Mouse (Mus musculus): ENCODE measurements at regions not wholly inside any gene's neighbourhood (a gene's known extent, or its start where the extent isn't known, plus 50 kb on each side); places are given as distances from the start of the nearest gene placed in this dataset.
"Not testable (repeated sequence)": the region's sequence is repeated elsewhere in the genome, so short reads cannot be mapped to it uniquely, and the experiment has no call there.

DNA sequence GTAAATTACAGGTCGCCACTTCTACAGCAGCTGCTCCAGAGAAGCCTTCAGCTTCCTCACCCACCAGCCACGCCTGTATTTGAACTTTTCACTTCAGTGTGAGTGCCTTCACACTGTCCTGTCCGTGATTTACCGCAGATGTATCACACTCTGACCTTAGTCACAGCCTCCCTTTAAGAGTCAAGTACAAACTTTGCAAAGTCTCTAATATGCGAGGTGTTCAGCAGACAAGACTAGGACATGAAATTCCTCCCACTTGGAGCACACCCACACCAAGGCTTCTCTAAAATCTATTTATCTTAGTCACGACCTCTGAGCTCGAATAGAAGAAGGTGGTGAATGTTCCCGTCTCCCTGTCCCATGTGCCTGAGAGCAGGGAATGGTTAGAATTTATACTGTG lies 456.6 kb upstream of the Smim15 start:
- DNase-seq (ENCODE audit: low spot score), result no peak

- no peak for DNase-seq (ENCODE audit: low spot score)
These were observed 458.3 kb upstream of the Smim15 start for GRCm38 (mm10) chr13:107585936-107586335.

DNA sequence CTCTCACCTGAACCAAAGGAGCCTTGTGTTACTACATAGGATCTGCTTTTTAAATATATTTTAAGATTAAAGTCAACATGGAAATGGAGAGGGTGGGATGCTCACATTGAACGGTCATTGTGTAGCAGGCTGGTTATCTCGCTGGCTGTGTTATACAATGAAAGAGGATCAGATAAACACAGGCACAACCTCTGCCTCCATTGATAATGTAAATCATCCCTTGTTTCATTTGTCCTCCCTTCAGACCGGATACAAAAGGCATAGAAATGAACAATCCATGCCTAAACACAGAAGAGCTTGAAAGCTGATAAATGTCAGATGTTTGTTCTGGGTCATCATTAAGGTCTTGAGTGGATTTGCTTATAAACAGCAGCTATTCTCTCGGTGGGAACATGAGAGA lies 458.9 kb upstream of the Smim15 start:
- no peak for DNase-seq (ENCODE audit: low spot score)

DNA sequence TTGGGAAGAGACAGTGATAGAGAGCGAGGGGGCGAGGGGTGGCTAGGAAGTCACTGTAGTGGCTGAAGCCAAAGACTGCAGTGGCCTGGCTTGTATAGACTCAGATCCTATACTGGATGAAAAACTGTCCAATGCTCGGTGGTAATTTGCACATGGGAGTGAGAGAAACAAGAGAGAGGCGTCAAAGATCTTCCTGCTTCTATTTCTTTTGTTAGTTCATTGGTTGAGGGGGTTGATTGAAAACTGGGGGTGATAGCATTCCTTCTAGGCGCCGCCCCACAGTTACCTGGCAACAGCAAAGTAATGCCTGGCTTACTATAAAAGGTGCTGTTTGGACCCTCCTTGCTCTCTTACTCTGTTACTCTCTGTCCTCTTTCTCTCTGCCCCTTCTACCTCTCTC lies 465.3 kb upstream of the Smim15 start:
- DNase-seq (ENCODE audit: low spot score), result no peak

DNA sequence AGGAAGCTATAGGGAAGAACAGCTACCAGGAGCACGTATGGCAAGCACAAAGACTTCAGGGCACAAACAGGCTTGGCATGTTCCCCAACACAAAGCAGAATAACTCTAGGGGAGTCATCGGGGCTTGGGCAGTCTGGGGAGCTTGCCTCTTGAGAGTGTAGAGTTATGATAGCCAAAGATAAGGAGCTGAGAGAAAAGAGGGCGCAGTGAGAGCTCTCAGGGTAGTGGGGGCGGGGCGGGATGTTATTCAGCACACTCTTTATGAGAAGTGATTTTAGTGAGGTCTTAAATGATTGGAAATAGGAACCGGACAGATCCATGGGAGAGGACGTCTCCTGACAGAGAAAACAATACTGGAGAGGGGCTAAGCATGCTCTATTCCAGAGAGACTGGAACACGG lies 466.4 kb upstream of the Smim15 start:
- no peak for DNase-seq (ENCODE audit: low spot score)

DNA sequence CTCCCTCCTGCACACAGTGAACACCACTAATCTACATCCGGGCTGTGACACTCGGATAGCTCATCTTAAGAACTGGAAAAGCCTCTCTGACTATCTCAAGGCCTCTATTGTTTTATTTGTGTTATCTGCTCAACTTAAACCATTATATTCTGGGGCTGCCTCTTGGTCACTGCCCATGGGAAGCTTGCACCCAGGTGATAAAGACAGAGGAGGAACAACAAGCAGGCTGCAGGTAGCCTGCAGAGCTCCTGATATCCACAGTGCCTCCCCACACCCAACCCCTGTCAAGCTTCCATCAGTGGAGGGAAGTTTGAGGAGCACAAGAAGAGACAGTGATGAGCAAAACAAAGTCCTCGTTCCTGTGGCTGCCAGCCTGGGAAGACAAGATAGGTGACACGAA lies 467.0 kb upstream of the Smim15 start:
- DNase-seq (ENCODE audit: low spot score), result no peak

- no peak for DNase-seq (ENCODE audit: low spot score)
These were observed 467.5 kb upstream of the Smim15 start for GRCm38 (mm10) chr13:107576701-107577100.

GRCm38 (mm10) chr13:107575025-107575424 lies 469.2 kb upstream of the Smim15 start:
- no peak for DNase-seq (ENCODE audit: low spot score)

DNA sequence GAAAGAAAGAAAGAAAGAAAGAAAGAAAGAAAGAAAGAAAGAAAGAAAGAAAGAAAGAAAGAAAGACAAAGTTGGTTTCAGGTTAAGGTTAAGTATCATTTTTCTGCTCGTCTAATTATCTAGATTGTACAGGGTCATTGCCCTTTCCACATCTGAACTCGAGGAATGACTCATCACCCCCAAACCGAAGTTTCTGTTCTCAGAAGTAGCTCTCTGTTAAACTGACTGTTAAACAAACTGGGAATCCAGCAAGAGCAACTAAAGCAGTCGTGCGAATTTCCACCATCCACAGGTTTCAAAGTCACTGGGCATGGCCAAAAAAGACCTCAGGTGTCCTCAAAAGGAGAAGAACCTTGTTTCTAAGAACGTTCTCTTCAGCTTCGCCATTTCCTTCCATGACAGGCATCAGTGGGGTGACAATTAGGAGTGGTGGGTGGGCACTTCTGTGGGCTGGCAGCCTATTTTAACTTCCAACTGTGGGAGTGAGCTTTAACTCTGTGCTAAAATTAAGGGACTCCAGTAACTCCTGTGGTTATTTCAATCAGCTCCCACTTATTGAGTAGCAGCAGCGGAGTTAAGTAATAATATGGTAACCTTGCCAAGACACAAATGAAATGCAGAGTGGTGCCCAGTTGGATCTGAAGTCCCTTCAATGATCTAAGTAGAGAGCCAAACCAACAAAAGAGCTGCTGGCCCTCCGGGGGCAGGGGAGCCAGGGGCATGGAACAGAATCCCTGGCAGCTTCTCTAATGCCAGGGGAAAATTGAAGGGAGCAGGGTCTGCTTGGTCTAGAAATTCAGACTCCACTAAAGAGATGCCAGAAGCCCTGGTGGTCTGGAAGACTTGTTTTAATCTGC lies 470.5 kb upstream of the Smim15 start:
- no peak for DNase-seq (ENCODE audit: low spot score)

DNA sequence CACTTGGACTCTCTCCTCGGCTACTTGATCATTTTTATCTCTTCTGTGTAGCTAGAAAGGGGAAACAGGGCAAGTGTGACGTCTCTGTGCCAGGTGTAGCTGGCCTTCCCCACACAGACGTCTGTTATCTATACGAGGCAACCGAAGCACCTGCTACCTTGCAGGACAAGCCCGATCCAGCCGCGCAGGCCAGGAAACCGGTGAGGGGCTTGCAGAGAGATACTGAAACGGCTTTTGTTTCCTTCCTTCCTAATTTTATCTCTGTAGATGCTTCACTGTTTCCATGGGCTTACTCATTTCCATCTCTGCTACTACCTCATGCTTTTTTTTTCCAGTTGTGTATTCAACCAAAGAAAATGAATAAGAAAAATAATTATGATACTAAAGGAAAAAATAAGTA lies 472.7 kb upstream of the Smim15 start:
- DNase-seq (ENCODE audit: low spot score), result no peak

- no peak for DNase-seq (ENCODE audit: low spot score)
These were observed 474.8 kb upstream of the Smim15 start for GRCm38 (mm10) chr13:107569477-107569876.

GRCm38 (mm10) chr13:107568701-107569121 lies 475.5 kb upstream of the Smim15 start:
- no peak for DNase-seq (ENCODE audit: low spot score)

DNA sequence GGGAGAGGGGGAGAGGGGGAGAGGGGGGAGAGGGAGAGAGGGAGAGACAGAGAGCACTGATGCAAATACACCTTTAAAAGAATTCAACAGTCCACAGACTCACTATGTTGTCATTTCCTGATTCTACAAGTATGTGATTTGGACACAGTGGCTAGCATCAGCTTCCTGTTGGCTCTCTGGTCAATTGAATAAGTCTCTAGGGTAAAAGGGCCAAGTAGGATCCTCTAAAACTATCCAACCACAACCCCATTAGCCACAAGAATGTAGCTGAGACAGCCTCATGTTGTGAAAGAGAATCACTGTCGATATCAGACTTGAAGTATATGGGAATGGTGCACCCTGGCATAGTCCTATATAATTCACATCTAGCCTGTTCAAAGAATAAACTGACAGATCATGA lies 481.8 kb upstream of the Smim15 start:
- DNase-seq (ENCODE audit: low spot score), result no peak

DNA sequence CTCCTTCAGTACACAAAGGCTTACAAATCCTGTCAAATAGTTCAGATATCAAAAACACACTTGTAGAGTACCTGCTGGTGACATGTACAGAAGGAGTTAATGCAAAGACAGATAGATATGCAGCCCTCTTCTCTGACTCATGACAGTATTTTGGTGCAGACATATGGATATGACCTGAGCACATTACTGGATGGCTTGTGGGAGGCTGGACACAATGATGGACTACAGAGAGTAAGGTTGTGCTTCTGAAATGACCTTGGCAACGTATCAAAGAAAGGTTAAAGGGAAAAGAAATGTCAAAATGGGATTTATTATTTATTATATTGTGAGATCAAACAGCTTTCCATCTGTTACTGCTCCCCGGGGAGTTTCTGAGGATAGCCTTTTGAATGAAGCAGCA lies 482.7 kb upstream of the Smim15 start:
- no peak for DNase-seq (ENCODE audit: low spot score)

DNA sequence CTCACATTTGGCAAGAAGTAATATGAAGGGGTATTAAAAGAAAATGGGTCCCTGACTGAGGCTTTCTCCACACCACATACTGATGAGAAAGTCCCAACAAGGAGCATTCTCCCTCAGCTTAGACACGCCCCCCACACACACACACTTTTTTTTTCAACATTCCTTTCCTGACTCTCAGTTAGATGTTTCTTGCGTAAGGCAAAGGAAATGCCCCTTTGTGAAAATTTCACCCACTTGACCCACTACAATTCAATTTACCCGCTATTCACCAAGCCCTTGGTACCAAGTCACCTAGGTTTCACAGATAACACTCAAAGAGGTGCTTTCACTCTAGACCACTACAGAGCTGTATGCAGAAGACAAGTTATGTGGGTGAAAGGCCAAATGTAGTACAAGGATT lies 488.3 kb upstream of the Smim15 start:
- no peak for DNase-seq (ENCODE audit: low spot score)

GRCm38 (mm10) chr13:107554091-107554490 lies 490.2 kb upstream of the Smim15 start:
- no peak for DNase-seq (ENCODE audit: low spot score)

DNA sequence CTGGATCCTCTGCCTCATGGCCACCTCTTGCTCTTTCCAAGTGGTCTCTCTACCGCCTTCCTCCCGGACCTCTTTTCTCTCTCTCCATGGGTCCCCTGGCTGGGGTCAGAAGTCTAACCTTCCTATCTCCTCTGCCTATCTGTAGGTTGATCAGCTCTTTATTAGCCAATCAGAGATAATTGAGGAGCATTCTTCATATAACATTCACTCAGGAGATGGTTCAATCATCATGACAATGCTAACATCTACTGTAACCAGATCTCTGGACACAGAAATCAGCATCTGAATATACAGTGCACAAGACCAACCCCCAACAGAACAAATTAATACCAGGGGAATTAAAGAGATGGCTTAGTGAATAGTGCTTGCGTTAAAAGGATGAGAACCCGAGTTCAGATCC lies 492.1 kb upstream of the Smim15 start:
- no peak for DNase-seq (ENCODE audit: low spot score)

DNA sequence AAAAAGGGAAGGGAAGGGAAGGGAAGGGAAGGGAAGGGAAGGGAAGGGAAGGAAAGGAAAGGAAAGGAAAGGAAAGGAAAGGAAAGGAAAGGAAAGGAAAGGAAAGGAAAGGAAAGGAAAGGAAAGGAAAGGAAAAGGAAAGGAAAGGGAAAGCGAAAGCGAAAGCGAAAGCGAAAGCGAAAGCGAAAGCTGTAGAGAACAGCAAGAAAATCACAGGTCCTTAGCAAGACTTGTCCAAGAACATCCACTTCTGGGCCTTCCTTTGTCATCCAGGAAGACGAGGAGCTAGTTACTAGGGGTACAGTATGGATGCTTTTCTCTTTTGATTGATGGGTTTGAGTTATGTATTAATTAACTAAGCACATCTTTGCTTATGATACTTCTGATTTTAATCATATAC lies 494.3 kb upstream of the Smim15 start:
- not testable (repeated sequence) for DNase-seq (ENCODE audit: low spot score)

DNA sequence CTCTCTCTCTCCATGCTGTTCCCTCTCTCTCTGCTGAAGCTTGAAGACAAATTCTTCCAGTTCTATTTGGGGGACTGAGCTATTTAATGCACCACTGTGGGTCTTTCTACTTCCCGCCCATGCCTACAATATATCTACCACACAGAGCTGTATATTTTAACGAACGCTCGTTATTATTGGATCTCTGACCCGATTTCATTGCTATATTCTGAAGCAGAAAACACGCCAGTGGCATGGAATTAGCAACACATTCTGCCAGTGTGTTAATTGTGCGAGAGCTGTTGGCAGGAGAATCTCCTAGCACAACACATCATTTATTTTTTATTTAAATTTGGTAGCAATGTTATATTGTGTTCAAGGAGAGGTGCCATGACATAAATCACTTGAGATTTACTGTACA lies 497.2 kb upstream of the Smim15 start:
- no peak for DNase-seq (ENCODE audit: low spot score)

DNA sequence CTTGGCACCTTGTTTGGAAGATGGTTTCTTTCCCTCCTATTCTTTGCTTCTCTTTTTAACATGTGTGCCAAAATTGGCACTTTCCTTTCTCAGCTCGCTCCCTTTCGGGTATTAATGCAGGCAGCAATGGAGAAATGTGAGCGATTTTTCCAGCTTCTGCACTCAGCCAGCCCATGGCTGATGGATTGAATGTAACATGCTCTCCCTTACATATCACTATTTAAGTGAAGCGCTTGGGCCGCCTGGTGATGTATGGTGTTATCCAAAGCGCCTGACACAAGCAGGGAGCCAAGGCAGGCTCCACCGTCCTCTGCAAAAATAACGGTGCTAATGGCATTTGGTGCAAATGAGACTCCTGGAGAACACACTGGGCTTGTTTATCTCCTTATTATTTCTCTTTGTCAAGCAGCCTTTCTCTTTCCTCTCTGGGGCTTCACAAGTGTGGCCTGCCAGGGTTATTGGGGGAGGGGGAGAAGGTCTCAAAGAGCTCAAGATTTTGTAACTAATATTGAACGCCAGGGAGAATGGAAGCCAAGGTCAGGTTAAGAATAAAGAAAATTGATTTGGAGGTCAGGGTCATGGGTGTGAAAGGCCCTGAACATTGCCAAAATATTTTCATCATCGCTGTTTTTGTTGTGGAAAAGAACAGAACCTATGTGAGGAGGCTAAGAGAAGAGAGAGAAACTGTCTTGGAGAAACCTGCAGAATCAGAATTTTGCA lies 497.9 kb upstream of the Smim15 start:
- no peak for DNase-seq (ENCODE audit: low spot score)

GRCm38 (mm10) chr13:107541635-107541955 lies 502.7 kb upstream of the Smim15 start:
- no peak for DNase-seq (ENCODE audit: low spot score)

DNA sequence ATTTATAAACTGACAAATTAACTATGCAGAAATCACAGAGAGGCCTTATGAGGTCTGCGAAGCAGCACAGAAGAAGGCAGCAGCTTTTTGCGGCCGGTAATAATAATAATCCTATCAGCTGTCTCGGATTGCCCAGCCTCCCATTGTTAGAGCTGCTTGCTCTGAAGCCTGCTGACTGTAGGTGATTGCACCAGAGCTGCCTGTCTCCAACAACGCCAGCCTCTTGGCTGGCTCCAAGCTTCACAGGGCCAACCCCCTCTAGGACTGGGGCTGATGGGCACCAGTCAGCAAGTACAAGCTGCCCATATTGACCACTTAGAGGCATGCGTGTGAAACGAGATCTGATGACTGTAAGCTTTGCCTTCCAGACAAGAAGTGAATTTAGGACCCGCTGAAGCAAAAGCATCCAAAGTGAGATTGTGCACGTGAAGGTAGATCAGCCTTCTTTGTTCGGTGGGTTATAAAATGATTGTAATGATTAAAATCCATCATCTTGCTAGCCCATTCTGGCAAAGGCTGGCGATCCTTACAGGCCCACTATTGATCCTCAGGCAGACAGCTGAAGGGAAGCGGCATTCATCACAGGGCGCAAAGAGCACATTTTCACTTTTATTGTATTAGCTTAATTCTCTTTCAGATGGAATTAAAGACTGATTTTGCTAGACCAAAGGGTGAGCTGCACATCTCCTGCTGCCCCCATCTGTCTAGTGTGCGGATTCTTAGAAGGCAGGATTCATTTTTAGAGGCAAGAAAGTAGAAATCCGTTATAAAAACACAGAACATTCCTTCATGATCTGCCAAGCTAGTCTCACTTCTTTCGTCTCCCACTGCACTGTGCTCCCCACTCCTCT lies 503.2 kb upstream of the Smim15 start:
- DNase-seq (ENCODE audit: low spot score), result no peak

GRCm38 (mm10) chr13:107540305-107540704 lies 503.9 kb upstream of the Smim15 start:
- DNase-seq (ENCODE audit: low spot score), result no peak

Data from layer of hippocampus, adult 9-10 months (tissue).